Mouse (Mus musculus): ENCODE results near the gene Pim2. TPM values are rescaled to one million over a fixed set of nuclear protein-coding genes. Genes with fewer than 3 reads are reported as not detected.

The Pim2 gene
- polyA plus RNA-seq (2014; fragmentation: Illumina TruSeq; extraction: RNeasy Lipid Tissue Mini Kit (QIAGEN cat#74804)), result 5.0 TPM

DNA sequence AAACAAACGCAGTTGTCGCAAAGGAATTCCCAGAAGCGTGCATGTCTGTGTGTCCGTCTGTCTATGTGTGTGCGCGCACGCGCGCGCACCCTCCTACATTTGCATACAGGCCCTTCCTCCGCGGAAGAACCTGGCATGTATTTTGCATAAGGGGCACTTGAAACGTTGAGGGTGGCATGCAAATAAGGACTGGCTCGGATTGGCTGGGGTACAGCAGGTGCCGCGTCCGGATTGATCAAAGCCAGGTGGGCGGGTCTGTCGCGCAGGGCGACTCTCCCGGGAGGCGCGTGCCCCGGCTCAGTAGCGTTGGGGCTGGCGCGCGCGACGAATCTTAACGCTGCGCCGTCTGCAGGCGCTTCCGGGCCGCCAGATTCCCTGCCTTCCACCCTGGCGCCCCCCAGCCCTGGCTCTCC lies at the start of gene Pim2:
Pim2 (plus strand) TSS at position 256 of the 413 bp plus-strand sequence.

GRCm38 (mm10) chrX:7841163-7842162 lies 36.6 kb upstream of the Pim2 start, which contains the start of gene Otud5:
Otud5 (plus strand) TSS chrX:7841364.

GRCm38 (mm10) chrX:7883841-7884567 lies 5.9 kb downstream of the Pim2 start, which contains the start of gene Slc35a2:
Slc35a2 (plus strand) TSS chrX:7884028.

GRCm38 (mm10) chrX:7898880-7899874 lies 21.1 kb downstream of the Pim2 start, which contains the start of the genes Pqbp1 and Timm17b:
Pqbp1 (minus strand) TSS chrX:7899269.
Timm17b (plus strand) TSS chrX:7899357.

DNA sequence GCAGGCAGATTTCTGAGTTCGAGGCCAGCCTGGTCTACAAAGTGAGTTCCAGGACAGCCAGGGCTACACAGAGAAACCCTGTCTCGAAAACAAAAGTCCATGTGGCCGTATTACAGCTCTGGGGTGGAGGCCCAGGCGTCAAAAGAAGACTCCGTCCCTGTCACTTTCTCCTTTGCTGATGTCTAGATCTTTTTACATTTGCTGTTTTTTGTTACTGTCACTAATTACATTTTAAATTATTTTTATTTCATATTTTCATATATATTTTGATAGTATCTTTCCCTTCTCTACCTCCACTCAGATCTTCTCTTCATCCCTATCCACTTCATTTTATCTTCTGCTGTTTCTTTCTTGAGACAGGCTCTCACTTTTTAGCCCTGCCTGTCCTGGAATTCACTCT lies 29.7 kb downstream of the Pim2 start, which contains the start of gene Gm10491:
Gm10491 (minus strand) TSS at position 101 of the 400 bp plus-strand sequence.

DNA sequence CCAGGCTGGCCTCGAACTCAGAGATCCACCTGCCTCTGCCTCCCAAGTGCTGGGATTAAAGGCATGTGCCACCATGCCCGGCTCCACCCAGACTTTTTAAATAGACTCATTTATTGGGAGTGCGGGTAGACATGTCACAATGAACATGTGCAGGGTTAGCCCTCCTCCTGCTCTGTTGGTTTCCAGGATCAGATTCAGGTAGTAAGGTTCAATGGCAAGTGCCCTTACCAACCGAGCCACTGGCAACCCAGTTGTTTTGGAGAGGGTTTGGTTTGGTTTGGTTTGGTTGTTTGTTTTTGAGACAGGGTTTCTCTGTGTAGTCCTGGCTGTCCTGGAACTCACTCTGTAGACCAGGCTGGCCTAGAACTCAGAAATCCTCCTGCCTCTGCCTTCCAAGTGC lies 31.2 kb downstream of the Pim2 start, which contains the start of gene Gm10490:
Gm10490 (plus strand) TSS at position 301 of the 400 bp plus-strand sequence.

DNA sequence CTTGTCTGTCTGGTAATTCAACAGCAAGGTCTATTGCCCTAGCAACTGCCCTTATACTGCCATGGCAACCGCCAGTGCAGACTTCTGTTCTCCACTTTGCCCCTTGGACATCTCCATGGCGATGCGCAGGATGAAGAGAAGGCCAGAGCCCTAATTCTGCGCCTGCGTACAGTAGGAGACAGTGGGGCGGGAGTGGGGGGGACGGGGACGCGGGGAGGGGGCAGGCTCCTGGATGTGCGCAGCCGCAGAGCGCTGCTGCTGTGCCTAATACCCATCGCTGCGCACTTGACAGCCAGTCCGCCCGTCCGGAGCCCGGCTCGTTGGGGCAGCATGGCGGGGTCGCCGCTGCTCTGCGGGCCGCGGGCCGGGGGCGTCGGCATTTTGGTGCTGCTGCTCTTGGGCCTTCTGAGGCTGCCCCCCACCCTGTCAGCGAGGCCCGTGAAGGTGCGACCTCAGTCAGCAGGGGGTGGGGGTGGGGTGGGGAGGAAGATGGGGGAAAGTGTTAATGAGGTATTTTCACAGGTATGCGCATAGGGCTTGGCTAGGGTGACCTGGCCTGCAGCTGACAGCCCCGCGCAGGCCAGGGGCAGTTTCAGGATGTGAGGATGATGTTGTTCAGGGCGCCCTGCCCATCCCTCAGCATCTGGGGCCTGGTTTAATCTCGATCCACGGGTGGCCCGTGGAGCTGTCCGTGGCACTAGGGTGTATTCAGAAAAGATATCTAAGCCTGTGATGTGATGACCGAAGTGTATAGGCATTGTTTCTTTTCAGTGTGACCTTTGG lies 41.7 kb downstream of the Pim2 start, which contains the start of gene Pcsk1n:
Pcsk1n (plus strand) TSS at position 222 of the 783 bp plus-strand sequence.

DNA sequence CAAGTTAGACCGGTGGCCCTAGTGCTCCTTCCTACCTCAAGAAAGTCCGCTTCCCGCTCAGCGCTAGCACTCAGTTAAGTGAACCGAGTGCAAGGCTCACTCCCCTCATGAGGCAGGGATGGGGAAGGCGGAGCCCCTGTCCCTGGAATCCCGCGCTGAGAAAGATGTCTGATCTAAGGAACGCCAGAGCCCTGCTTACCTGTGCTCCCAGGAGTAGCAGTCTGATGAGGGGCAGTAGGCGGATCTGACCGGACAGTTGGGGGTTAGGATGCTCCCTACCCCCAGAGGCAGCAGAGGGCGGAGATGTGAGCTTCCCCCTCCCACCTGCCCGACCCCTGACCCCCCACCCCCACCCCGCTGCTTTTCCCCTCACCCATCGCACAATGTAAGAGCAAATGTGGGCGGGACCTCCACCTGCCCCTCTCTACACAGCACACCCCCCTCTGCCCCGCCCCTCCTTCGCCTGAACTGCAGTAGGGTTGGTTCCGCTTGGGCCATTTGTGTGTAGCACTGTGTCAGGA lies 50.3 kb downstream of the Pim2 start, which contains the start of gene Eras:
Eras (minus strand) TSS at position 338 of the 521 bp plus-strand sequence.

Other genes with a start within 250 kb of the Pim2 start
- 1.1 TPM for gene Syp, start 239.8 kb upstream of the Pim2 start, polyA plus RNA-seq (2014; fragmentation: Illumina TruSeq; extraction: RNeasy Lipid Tissue Mini Kit (QIAGEN cat#74804))
- 5.1 TPM for gene Prickle3, start 221.0 kb upstream of the Pim2 start, polyA plus RNA-seq (2014; fragmentation: Illumina TruSeq; extraction: RNeasy Lipid Tissue Mini Kit (QIAGEN cat#74804))
- gene Plp2, start 206.9 kb upstream of the Pim2 start, polyA plus RNA-seq (2014; fragmentation: Illumina TruSeq; extraction: RNeasy Lipid Tissue Mini Kit (QIAGEN cat#74804)), result 62.5 TPM
- 0.43 TPM for gene Magix, start 197.0 kb upstream of the Pim2 start, polyA plus RNA-seq (2014; fragmentation: Illumina TruSeq; extraction: RNeasy Lipid Tissue Mini Kit (QIAGEN cat#74804))
- 77.7 TPM for gene Gpkow, start 181.1 kb upstream of the Pim2 start, polyA plus RNA-seq (2014; fragmentation: Illumina TruSeq; extraction: RNeasy Lipid Tissue Mini Kit (QIAGEN cat#74804))
- gene Wdr45, start 163.9 kb upstream of the Pim2 start, polyA plus RNA-seq (2014; fragmentation: Illumina TruSeq; extraction: RNeasy Lipid Tissue Mini Kit (QIAGEN cat#74804)), result 4.6 TPM
- gene Gm45208, start 156.0 kb upstream of the Pim2 start, polyA plus RNA-seq (2014; fragmentation: Illumina TruSeq; extraction: RNeasy Lipid Tissue Mini Kit (QIAGEN cat#74804)), result not detected
- 17.5 TPM for gene Praf2, start 149.8 kb upstream of the Pim2 start, polyA plus RNA-seq (2014; fragmentation: Illumina TruSeq; extraction: RNeasy Lipid Tissue Mini Kit (QIAGEN cat#74804))
- gene Ccdc120, start 127.4 kb upstream of the Pim2 start, polyA plus RNA-seq (2014; fragmentation: Illumina TruSeq; extraction: RNeasy Lipid Tissue Mini Kit (QIAGEN cat#74804)), result 1.6 TPM
- 9.8 TPM for gene Tfe3, start 115.7 kb upstream of the Pim2 start, polyA plus RNA-seq (2014; fragmentation: Illumina TruSeq; extraction: RNeasy Lipid Tissue Mini Kit (QIAGEN cat#74804))
- 12.8 TPM for gene Gripap1, start 88.5 kb upstream of the Pim2 start, polyA plus RNA-seq (2014; fragmentation: Illumina TruSeq; extraction: RNeasy Lipid Tissue Mini Kit (QIAGEN cat#74804))
- 0.74 TPM for gene Kcnd1, start 56.0 kb upstream of the Pim2 start, polyA plus RNA-seq (2014; fragmentation: Illumina TruSeq; extraction: RNeasy Lipid Tissue Mini Kit (QIAGEN cat#74804))
- 41.7 TPM for gene Otud5, start 36.9 kb upstream of the Pim2 start, polyA plus RNA-seq (2014; fragmentation: Illumina TruSeq; extraction: RNeasy Lipid Tissue Mini Kit (QIAGEN cat#74804))
- 3.1 TPM for gene Slc35a2, start 5.8 kb downstream of the Pim2 start, polyA plus RNA-seq (2014; fragmentation: Illumina TruSeq; extraction: RNeasy Lipid Tissue Mini Kit (QIAGEN cat#74804))
- gene Pqbp1, start 21.0 kb downstream of the Pim2 start, polyA plus RNA-seq (2014; fragmentation: Illumina TruSeq; extraction: RNeasy Lipid Tissue Mini Kit (QIAGEN cat#74804)), result 18.8 TPM
- gene Timm17b, start 21.1 kb downstream of the Pim2 start, polyA plus RNA-seq (2014; fragmentation: Illumina TruSeq; extraction: RNeasy Lipid Tissue Mini Kit (QIAGEN cat#74804)), result 3.8 TPM
- gene Gm10491, start 29.6 kb downstream of the Pim2 start, polyA plus RNA-seq (2014; fragmentation: Illumina TruSeq; extraction: RNeasy Lipid Tissue Mini Kit (QIAGEN cat#74804)), result not detected
- not detected for gene Gm10490, start 31.3 kb downstream of the Pim2 start, polyA plus RNA-seq (2014; fragmentation: Illumina TruSeq; extraction: RNeasy Lipid Tissue Mini Kit (QIAGEN cat#74804))
- gene Pcsk1n, start 41.6 kb downstream of the Pim2 start, polyA plus RNA-seq (2014; fragmentation: Illumina TruSeq; extraction: RNeasy Lipid Tissue Mini Kit (QIAGEN cat#74804)), result not detected
- gene Eras, start 50.3 kb downstream of the Pim2 start, polyA plus RNA-seq (2014; fragmentation: Illumina TruSeq; extraction: RNeasy Lipid Tissue Mini Kit (QIAGEN cat#74804)), result not detected
- 3.9 TPM for gene Hdac6, start 69.6 kb downstream of the Pim2 start, polyA plus RNA-seq (2014; fragmentation: Illumina TruSeq; extraction: RNeasy Lipid Tissue Mini Kit (QIAGEN cat#74804))
- 2.5 TPM for gene Gata1, start 99.8 kb downstream of the Pim2 start, polyA plus RNA-seq (2014; fragmentation: Illumina TruSeq; extraction: RNeasy Lipid Tissue Mini Kit (QIAGEN cat#74804))
- not detected for gene Glod5, start 140.2 kb downstream of the Pim2 start, polyA plus RNA-seq (2014; fragmentation: Illumina TruSeq; extraction: RNeasy Lipid Tissue Mini Kit (QIAGEN cat#74804))
- gene Suv39h1, start 196.5 kb downstream of the Pim2 start, polyA plus RNA-seq (2014; fragmentation: Illumina TruSeq; extraction: RNeasy Lipid Tissue Mini Kit (QIAGEN cat#74804)), result 18.8 TPM
- 0.63 TPM for gene Was, start 212.2 kb downstream of the Pim2 start, polyA plus RNA-seq (2014; fragmentation: Illumina TruSeq; extraction: RNeasy Lipid Tissue Mini Kit (QIAGEN cat#74804))